Mouse (Mus musculus): ENCODE data around the gene Tln2. TPM values are rescaled to one million over a fixed set of nuclear protein-coding genes. Genes with fewer than 3 reads are reported as not detected.

The Tln2 gene
- 3.3 TPM for polyA plus RNA-seq (2015; fragmentation: Illumina TruSeq; extraction: RNeasy Lipid Tissue Mini Kit (QIAGEN cat#74804); ENCODE audit: insufficient read depth, low read depth, low replicate concordance)

DNA sequence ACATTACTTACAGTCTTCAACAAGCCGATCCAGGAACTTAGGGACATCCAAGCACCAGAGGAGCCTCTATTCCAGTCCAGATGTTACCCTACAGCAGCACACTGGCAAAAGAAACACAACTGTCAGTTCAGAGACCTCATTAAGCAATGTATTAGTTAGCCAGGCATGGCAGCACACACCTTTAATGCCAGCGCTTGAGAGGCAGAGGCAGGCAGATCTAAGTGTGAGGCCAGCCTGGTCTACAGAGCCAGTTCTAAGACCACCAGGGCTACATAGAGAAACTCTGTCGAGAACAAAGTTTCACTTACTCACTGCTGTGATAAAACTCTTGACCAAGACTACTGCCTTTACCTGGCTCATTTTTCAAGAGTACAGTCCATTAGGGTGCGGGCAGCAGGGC lies at the start of gene Tln2:
Tln2 (minus strand) TSS at position 101 of the 400 bp plus-strand sequence.

Other genes with a start within 250 kb of the Tln2 start
- 6.4 TPM for gene C2cd4b, start 199.7 kb upstream of the Tln2 start, polyA plus RNA-seq (2015; fragmentation: Illumina TruSeq; extraction: RNeasy Lipid Tissue Mini Kit (QIAGEN cat#74804); ENCODE audit: insufficient read depth, low read depth, low replicate concordance)

Measured in pancreas, adult 10 weeks (tissue).